Mouse (Mus musculus): ENCODE results near the gene Zfp422. TPM values are rescaled to one million over a fixed set of nuclear protein-coding genes. Genes with fewer than 3 reads are reported as not detected.
"Not testable (repeated sequence)": the region's sequence is repeated elsewhere in the genome, so short reads cannot be mapped to it uniquely, and the experiment has no call there.

Zfp422 gene
- total RNA-seq, 4 experiments from 2014 or later = 19.8 to 22.8 (median 20.4) TPM

DNA sequence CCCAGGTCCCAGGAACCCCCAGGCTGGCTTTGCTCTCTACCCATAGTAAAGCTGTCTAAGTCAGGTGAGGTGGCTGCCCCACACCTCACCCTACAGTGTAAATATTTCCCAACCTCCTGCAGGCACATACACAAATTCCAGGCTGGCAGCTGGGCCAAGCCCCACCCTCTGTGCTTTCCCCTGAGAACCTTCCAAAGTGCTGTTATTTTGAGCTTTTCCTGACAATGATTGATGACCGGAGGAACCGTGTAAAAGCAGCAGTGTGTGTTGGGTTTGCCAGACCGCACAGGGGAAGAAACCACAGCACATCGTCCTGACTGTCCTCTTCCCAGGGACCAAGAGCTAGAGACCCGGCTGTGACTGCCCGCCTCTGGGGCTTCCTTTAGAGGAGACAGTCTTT is 21.6 kb upstream of the Zfp422 start, which contains the start of gene Depp1:
Gene Depp1 (plus strand): TSS at position 204 of the 400 bp plus-strand sequence.
- no peak for DNase-seq (ENCODE audit: low spot score in 2 of 2)

DNA sequence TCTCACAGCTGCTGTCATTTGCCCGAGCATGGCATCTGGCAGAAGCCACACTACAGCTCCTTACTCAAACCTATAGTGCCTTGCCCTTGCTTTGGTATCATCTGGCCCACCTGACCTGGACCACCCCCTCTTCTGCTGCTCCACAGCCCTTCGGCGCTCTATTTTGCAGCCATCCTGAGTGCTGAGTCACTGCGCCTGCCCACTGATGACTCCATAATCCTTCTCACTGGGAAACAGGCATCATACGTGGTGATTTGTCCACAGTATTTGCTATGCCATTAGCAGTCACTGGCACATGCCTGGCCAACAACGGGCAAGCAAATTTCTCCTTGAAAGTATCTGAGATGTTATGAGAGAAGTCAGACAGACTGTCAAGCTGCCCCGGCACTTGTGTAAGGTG is 21.0 kb upstream of the Zfp422 start:
- DNase-seq (ENCODE audit: low spot score in 2 of 2) = no peak

DNA sequence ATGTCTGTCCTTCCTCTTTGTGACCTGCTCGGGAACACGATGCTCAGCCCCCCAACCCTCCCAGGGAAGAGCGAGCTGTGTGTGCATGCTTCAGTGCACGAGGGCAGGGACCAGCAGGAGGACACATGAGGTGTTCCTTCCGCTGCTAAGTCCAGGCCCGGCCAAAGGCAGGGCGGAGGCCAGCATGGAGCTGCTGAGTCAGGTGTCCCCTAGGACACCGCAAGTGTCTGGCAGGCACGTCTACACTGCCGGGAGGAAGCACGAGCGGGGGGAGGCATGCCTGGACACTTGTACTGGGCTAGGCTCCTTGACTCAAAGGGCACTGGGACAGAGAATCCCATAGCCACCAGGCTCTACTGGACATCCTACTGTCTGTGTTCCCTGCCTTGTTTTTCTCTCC is 19.0 kb upstream of the Zfp422 start:
- no peak for DNase-seq (ENCODE audit: low spot score in 2 of 2)

DNA sequence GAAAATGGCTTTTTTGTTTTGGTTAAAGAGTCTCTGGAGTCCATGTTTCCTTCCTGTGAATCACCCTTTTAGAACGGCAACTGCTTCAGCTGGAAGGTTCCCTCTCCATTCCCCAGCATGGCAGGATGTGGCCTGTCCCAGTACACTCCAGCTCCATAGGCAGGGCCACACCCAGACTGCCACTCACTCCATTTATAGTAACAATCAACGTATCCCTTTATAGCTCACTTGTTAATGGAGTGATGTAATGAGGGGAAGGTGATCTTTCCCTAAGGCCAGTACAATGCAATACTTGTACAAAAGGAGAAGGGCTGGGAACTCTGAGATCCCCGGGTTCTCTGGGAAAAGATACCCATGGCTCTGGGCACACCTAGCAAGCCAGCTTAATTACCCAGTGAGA is 15.5 kb upstream of the Zfp422 start:
- no peak for DNase-seq (ENCODE audit: low spot score in 2 of 2)

DNA sequence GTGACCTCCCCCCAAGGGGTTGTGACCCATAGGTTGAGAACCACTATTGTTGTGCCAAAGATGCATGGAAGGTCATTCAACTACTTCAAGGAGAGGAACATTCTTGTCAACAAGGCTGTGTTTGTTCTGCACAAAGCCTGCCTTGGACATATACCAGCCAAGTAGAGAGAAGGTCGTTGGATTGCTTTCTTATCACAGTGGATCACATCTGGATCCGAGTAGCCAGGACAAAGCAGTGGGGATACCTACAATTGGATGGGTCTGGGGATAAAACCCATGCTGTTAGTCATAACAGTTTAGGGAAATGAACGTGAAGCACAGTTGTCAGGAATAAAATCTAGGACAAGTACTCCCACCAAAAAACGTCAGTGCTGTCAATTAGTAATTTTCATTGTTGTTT is 15.1 kb upstream of the Zfp422 start:
- DNase-seq (ENCODE audit: low spot score in 2 of 2) = no peak

DNA sequence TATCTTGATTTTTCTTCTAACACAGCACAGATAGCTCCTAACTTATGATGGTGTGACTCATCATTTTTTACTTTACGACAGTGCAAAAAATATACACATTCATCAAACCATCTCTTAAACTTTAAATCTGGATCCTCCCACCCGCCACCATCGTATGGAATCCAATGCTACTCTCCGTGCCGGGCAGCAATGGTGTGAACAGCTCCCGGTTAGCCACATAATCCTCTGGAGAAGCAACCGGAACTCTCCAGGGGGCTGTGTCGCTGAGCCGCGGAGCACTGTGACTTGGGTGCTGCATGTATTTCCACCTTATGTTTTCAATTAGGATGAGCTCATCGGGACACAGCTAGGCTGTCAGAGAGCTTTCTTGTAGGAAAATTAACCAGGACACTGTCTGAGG is 14.1 kb upstream of the Zfp422 start:
- no peak for DNase-seq (ENCODE audit: low spot score in 2 of 2)

DNA sequence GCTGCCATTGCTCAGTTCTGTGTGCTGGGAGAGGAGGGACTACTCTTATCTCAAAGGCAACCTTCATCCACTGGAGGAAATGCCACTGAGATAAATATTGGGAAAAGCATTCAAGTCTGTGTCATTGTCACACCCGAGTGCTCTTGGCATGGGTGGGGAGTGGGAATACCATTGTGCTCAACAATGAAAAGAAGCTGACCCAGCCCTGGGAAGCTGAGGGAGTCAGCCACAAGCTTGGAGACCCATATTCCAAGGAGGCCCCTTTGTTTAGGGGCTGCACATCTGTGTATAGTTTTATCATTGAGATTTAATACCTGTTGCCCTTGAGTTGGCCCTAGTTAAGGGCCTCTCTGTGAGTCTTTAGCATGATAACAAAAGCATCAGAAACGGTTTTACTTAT is 10.9 kb upstream of the Zfp422 start:
- no peak for DNase-seq (ENCODE audit: low spot score in 2 of 2)

DNA sequence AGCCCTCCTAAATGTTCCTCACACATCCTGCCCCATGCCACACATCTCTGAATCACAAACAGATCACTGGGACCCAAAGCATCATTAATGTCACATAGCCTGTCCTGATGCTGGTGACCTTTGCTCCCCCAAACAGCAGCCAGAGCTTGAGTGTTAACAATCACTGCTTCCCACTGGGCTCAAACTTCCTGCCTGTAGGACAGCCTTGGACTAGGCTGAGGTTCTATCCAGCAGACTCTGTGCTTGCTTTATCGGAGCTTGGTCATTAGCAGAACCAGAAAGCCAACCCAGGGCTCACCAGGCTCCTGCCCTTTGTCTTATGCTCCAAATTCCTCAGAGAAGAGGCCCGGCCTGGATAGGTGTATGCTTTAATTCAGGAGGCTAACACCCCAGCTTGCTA is 10.1 kb upstream of the Zfp422 start:
- no peak for DNase-seq (ENCODE audit: low spot score in 2 of 2)

DNA sequence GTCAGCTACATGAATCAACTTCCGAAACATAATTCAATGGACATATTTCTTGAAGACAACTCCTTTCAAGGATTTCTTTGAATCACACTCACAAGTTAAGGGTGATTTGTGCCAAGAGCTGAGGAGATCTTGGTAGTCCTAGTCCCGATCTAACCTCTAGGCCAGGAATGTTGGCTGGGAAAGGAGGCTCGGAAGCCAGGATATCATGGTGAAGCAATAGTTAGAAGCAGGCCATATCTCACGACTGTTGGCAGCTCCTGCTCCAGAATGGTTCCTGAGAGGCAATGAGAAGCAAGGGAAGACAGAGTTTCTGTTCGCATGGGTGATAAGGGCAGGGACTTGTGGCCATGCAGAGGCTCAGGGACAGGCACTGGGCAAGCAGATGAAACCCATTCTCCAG is 8.7 kb upstream of the Zfp422 start:
- DNase-seq (ENCODE audit: low spot score in 2 of 2) = no peak

DNA sequence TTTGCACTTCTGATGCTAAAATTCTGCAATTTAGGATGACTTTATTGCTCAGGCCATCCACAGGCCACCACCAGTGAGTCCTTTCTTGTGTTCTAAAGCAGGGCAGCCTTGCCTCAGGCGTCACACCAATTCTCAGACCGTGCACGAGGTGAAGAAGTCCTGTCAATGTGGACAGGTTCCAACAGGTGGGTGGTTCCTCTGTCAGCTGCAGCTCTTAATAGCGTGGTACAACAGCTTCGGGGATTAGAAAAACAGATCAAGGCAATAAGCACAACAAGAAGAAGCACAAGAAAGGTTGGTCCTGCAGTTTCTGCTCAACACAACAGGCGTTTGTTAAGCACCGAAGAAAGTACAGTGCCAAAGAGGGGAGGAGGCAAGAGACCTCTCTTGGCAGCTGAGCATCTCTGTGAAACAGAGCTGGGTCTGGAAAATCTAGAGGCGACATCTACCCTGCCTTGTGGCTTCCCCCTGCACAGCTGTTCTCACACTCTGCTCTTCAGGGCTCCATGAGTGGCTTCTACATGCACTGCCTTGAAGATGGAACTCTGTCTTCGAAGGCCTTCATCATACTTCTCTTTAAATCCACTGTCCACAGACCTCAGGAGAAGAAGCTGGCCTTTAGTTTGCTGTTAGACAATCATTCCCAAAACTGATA is 7.9 kb upstream of the Zfp422 start:
- no peak for DNase-seq (ENCODE audit: low spot score in 2 of 2)

DNA sequence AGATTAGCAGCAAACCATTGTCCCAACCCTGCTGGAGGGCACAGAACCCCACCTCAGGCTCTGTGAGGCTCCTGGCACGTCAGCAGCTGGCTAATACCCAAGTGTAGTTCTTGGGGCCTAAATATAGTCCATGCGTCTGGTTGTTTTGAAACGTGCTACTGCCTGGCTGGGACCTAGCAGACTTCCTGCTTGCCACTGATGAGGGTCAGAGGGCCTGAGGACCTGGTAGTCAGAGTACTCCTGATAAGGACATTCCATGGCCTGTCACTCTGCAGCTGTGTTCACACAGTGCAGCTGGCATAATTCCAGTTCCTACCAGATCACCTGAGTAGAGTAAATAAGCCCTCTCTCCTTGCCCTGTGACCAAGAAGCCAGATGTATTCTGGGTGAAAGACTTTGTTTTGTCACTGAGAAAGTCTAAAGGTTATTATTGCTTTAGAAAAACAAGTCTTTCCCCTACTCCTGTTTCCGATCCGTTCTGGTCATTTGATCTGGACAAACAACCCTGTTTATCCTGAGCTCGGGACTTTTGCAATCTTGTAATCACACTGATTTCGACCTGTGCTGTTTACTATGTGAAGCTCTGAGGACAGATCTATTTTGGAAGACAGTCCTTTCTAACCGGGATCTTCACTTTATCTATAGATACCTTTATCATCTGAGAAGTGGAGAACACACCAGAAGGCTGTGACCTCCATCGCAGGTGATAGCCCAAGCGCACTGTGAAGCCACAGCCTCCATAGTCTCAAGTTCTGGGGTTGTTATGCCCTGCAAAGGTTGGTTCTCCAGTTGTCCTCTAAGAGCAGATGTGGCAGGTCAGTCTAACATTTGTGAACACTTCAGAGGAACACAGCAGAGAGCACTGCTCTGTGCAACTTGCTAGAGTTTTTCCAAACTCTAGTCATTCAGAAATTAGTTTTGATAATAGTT is 6.7 kb upstream of the Zfp422 start:
- DNase-seq (ENCODE audit: low spot score in 2 of 2) = no peak

DNA sequence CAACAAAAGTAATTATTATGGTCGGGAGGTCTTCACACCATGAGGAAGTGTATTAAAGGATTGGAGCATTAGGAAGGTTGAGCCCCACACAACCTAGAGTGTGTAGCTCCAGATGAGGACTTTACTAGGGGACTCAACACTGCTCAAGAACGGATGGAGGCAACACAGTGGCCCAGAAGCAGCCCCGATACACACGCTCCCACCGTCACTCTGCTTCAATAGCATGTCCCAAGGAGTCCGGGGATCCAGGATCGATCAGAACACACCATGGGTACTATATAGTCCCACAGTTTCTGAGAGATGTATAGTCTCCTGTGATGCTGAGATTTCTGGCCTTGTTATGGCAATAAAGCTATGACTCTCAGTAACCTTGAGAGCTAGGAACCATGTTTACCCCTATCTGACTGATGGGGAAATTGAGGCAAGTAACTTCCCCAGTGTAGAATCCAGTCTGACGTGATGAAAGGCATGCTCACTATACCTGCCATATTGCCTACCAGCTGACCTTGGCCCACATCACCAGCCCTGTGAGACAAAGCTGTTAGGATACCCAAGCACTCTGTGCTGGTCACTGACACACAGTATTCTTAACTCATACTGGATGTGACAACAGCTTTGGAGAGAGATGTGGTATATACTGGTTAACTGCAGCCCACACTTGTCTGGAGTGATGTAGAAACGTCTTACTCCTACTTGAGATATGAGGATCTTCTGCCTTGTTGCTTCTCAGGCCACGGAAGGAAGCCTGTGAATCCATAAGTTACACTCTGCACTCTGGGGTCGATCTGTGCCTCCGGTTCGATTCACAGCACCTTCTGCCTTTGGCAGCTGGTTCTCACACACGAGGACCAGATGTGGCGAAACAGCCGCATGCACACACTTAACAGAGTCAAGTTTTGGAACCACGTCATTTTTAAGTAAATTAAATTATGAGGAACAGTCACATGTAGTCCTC is 5.2 kb upstream of the Zfp422 start:
- DNase-seq (ENCODE audit: low spot score in 2 of 2) = no peak

DNA sequence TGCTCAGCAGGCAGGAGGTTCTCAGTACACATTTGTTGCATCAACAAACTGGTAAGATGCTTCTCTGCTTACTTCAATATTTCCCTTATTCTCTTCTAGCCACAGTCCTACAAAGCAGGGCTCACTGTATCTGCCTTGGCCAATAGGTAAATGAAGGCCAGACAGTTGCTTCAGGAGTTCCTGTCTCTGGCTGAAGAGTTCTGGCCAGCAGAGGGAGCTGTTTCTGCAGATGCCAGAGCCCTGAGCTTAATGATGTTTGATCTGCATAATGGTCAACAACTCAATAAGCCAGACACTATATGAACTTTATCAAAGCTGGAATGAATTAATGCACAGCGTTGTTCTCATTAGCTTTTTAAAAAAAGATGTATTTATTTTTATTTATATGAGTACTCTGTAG is 3.3 kb upstream of the Zfp422 start:
- DNase-seq (ENCODE audit: low spot score in 2 of 2) = peak; percentile 22 to 70

DNA sequence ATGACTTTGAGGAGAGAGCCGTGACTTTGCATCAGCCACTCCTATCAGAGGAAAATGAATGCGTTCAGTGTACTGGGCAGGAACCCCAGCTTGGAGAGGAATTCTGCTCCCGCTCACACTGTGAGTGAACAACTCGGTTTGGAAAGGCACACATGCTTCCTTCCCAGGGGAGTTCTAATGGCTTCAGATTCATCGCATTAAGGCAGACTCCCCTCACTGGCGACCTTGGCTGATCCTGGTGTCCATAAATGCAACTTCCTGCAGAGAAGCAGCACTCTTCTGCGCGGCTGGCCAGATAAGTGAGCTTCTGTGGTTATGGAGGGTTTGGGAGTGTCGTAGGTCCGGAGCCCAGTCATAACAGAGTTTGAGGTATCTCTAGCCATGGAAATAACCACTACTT is 967 bp upstream of the Zfp422 start:
- no peak for DNase-seq (ENCODE audit: low spot score in 2 of 2)

DNA sequence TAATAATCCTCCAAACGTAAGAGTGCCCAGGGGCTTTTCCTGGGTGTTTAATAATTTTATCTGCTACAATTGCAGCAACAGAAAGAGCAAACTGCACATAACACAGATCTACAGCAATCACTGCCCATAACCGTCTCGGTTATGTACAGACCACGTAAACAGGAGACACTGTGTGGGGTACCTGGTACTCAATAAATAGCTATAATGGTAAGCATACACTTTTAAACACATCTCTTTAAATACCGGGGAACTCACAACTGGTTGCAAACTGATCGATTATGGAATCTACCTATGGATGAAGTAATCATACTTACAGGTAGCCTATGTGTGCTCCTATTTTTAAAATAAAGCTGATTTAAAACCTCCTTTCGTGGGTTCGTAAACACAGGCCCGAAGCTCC is 704 bp downstream of the Zfp422 start:
- no peak for DNase-seq (ENCODE audit: low spot score in 2 of 2)

DNA sequence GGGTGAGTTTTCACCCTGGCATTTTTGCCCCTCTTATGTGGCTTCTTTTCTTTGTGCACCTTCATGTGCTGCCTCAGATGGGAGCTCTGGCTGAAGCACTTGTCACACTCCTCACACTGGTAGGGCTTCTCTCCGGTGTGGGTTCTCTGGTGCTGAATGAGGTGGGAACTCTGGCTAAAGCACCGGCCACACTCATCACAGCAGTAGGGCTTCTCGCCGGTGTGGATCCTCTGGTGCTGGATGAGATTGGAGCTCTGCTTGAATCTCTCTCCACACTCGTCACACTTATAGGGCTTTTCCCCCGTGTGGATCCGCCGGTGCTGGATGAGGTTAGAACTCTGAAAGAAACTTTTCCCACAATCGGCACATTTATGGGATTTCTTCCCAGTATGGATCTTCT is 2.4 kb downstream of the Zfp422 start:
- DNase-seq (ENCODE audit: low spot score in 2 of 2) = not testable (repeated sequence)

DNA sequence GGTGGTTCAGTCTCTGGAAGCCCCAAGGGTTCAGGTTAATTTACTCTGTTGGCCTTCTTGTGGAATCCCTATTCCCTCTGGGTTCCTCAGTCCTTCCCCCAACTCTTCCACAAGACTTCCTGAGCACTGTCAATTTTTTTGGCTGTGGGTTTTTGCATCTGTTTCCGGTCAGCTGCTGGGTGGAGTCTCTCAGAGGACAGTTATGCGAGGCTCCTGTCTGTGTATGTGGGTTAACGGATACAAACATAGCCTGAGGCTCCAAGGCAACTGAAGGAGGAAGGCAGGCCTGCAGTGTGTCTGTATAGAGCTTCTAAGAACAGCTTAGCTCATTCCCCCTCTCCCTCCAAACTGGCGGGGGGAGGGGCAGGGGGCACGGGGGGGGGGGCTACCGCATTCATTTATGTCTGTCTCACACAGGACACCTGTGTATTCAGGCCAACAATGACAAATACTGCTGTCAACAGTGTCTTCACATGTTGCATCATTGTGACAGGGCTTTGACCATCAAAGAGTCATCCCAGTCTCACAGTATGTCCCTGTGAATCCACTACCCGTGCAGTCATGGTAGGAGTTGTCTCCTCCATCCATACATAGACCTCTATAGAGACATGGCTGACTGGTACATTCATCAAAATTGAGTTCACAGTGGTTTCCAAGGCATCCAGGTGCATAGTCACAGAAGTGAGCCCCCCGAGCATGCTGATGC is 7.3 kb downstream of the Zfp422 start:
- DNase-seq (ENCODE audit: low spot score in 2 of 2) = no peak

DNA sequence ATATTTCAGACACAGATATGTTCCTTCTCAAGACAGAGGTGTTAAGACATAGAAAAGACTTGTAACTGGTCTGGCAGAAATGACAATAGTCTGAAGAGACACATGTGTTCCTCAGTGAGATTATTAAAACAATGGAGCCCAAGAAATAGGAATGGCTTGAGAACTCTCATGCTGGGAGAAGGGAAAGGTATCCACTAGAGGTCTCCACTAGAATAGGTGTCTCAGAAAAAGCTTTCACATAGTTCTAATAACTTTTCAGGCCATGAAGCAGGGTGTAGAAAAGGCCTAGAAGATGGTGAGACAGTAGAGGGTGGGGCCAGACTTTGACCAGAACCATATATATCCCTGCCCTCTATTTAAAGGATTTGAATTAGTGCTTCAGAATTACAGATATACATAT is 10.7 kb downstream of the Zfp422 start:
- DNase-seq (ENCODE audit: low spot score in 2 of 2) = no peak

DNA sequence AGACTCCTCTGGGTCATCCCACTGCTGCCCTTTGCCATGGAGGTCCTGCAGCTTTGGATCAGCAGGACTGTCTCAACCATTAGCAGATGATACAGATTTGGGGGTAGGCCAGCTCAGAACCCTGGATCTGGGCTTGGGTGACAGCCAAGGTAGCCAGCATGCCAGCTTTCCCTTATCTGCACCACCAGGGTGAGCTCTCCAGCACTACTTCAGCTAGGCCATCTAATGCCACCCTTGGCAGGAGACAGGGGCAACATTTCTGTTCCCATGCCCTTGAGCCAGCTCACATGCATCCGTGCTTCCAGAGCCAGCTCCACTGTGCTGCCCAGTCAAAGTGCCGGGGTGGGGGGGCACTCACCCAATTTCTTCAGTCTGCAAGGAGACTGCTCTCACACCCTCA is 13.1 kb downstream of the Zfp422 start:
- DNase-seq (ENCODE audit: low spot score in 2 of 2) = no peak

DNA sequence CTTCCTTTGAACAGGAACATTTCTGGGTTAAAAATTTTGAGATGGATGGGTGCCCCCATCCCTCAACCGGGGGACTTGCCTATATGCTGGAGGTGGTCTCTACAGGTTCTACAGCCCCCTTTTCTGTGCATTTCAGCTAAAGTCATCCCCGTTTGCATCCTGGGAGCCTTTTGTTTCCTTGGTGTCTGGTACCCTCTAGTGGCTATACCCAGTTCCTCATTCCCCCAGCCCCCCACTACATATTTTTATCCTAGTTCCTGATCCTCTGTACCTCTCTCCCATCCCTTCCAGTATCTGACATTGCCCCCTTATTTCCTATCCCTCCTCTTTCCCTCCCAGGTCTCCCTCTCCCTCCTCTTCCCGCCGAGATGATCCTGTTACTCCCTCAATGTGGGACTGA is 21.6 kb downstream of the Zfp422 start:
- no peak for DNase-seq (ENCODE audit: low spot score in 2 of 2)

DNA sequence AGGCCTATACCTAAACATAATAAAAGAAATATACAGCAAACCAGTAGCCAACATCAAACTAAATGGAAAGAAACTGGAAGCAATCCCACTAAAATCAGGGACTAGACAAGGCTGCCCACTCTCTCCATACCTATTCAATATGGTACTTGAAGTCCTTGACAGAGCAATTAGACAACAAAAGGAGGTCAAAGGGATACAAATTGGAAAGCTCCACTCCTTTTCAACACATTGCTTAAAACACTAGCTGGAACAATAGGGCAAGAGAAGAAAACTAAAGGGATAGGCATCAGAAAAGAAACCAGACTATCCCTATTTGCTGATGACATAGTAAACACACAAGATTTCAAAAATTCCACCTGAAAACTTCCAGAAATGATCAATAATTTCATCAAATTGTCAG is 27.8 kb downstream of the Zfp422 start:
- DNase-seq (ENCODE audit: low spot score in 2 of 2) = not testable (repeated sequence)
